Mouse (Mus musculus) layer of hippocampus, adult 18-20 months (tissue): ENCODE results near the gene Atp10a. TPM values are rescaled to one million over a fixed set of nuclear protein-coding genes. Genes with fewer than 3 reads are reported as not detected.

Experiments
- DNase-seq, 2 experiments: peaks; one replicate each; pipeline ENCODE4 v3.0.0; 2022; ENCODE audit warnings: low spot score in 2 of 2
- long read RNA-seq: library from polyadenylated mRNA; stranded (forward); transcript quantifications from one replicate; pipeline ENCODE4 v2.0.0, GENCODE M21; 2021
- total RNA-seq, 2 experiments: library from RNA; stranded (reverse); gene quantifications; 2 replicates each; pipeline ENCODE4 v1.2.3; 2021

Gene Atp10a
- 1 to 10 TPM; 6.0 to 7.2 TPM for total RNA-seq
- long read RNA-seq, full-length matches to known transcripts, result 7 of 9 reads
- long read RNA-seq, partial matches to known transcripts, result 1 of 9 reads
- long read RNA-seq, other reads (novel, unspliced or antisense), result 1 of 9 reads

GRCm38 (mm10) chr7:58655866-58656265 lies at the start of gene Atp10a:
Atp10a (plus strand) TSS chr7:58656166.
- DNase-seq, result no peak

DNA sequence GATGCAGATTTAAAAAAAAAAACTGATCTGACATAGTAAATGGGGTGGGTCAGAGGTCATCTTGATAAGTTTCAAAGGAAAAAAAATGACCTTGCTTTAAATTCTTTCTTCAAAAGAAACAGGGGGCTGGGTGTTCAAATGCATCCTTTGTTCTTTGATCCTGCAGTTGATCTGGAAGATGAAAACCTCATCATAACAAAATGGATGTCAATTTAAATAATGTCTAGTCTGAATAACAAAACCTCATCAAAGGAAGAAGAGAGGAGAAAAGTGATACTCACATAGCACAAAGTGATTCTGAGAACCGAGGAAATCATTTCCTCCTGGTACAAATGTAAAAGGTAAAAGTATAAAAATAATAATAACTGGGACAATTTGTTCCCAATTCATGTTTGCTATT lies 37.9 kb upstream of the Atp10a start:
- no peak for DNase-seq

DNA sequence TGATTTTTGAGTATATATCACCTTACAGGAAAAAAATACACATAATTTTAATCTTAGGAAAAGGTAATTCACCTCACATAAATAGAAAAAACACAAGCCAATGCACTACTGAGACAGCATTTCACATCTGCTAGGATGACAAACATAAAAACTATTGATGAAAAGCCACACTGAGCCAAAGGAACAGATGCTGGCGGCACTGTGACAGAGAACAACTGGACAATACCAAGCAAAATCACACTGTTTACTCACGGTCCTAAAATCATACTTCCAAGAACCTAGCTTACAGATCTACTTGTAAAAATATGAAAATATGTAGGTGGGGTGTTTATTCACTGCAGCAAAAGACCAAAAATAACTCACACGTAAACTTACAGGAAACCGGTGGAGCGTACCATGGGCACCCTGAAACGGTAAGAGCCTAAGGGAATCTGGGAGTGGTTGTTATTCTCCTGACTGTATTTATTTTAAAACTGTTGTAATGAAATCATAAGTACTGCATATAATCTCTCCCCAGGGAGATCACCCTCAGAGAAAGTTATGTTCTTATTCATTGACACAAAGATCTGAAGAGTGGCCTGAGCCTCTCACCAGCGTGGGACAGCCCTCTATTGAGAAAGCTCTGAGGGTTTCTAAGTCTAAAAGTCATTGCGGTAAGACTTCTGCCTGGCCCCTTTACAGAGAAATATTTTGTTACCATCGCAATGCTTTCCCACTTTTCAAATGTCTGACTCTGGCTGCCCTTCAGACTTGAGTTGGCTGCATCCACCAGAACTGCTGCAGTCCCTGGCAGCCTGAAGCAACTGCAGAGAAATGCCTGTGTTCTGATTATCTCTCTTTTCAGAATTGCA lies 29.4 kb upstream of the Atp10a start:
- peak in 1 of 2 experiments; percentile 12 for DNase-seq

GRCm38 (mm10) chr7:58627381-58627780 lies 28.6 kb upstream of the Atp10a start:
- no peak for DNase-seq

DNA sequence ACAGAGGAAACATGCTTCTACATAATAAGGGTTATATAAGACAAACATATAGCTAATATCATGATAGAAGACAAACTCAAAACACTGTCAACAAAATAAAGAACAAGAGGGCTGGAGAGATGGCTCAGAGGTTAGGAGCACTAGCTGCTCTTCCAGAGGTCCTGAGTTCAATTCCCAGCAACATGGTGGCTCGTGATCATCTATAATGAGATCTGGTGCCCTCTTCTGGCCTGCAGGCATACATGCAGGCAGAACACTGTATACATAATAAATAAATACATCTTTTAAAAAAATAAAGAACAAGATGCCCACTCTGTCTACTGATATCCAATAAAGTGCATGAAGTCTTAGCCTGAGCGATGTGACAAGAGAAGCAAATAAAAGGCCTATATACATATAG lies 26.7 kb upstream of the Atp10a start:
- no peak for DNase-seq

DNA sequence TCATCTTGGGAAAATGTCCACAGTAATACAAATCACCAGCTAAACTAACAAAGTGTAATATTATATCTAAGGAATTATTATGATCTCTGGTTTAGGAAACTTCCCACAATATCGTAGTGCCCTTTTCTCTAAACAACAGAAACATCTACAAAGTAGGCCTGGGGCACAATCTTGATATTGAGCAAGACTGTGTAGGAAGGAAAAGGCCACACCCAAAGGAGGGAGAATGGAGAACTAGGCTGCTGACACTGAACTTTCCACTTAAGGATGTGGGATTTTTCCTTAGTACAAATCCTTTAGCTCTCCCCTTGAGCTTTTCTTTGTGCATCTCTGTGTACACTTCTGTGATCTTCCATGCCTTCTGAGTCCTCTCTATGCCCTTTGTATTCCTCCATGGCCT lies 22.3 kb upstream of the Atp10a start:
- no peak for DNase-seq

- DNase-seq, result peak in 1 of 2 experiments; percentile 6
Measured at GRCm38 (mm10) chr7:58639676-58640075, 16.3 kb upstream of the Atp10a start.

DNA sequence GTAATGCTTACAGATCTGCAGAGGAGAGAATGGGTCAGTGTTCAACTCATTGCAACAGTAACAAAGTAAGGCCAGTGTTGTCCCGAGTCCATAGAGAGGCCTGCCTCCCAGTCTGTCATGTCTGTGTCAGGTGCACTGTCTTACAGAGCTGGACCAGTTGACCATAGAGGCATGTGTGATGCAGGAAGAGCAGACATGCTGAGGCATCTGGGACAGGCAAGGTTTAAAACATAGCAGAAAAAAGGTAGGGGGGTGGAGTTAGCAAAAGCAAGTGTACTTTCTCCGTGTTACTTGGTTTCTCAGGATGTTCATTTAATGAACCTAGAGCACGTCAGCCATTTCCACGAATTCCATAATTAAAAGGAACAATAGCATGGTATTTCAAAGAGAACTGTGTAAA lies 15.5 kb upstream of the Atp10a start:
- DNase-seq, result no peak

- DNase-seq, result no peak
Measured at GRCm38 (mm10) chr7:58641916-58642315, 14.1 kb upstream of the Atp10a start.

DNA sequence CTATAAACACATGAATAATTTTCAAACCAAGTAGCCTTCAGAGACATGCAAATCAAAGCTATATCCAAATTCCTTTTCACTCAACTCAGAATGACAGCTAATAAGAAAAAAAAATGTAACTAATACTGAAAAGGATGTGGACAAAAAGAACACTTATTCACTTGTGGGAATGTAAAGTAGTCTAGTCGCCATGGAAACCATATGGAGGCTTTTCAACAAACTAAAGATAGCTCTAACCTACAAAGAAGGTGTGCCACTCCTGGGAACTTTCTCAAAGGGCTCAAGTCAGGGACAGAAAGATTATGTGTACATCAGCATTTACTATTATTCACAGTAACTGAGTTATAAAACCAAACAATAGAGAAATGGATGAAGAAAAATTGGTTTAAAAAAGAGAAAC lies 8.6 kb upstream of the Atp10a start:
- DNase-seq, result no peak

DNA sequence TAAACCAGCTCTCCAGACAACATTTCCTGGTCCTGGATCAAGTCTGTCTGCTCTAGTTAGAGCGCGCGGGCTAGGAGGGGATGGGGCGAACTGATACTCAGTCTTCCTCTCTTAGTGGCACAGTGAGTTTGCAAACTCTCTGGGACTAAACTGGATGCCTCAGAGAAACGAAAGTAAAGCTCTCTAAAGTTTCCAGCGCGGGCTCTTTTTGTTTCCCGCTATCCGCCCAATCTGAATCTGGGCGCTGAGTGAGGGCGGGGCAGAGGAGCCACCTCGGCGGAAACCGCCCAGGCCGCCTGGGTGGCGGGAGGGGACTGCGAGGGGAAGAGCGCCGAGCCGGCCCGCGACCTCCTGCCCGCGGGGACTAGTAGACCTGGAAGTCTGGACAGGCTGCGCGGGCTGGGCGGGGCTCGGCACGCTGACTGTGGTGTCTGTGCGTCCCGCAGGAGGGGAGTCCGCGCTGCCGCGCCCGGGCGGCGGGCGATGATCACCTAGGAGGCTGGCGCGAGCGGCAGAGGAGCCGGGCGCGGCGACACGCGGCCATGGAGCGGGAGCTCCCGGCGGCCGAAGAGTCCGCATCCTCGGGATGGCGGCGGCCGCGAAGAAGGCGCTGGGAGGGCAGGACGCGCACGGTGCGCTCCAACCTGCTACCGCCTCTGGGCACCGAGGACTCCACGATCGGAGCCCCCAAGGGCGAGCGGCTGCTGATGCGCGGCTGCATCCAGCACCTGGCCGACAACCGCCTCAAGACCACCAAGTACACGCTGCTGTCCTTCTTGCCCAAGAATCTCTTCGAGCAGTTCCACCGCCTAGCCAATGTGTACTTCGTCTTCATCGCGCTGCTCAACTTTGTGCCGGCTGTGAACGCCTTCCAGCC lies 2.2 kb downstream of the Atp10a start:
- peak in 1 of 2 experiments; percentile 4 for DNase-seq

- no peak for DNase-seq
Measured at GRCm38 (mm10) chr7:58658790-58659405, 2.9 kb downstream of the Atp10a start.

GRCm38 (mm10) chr7:58660046-58660445 lies 4.1 kb downstream of the Atp10a start:
- DNase-seq, result no peak

DNA sequence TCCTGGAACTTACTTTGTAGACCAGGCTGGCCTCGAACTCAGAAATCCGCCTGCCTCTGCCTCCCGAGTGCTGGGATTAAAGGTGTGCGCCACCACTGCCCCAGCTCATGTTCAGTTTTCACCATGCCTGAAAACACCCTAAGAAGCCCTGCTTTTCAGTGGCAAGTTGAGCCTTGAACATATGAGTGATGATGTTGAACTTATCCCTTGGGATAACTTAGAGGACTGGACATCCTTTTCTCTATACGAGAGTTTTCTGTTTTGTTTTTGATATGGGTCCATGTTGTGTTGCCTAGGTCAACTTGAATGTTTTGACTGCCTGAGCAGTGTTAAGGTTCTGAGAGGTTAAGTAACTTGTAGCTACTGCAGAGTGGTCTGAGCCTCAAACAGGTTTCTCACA lies 4.7 kb downstream of the Atp10a start:
- DNase-seq, result no peak

DNA sequence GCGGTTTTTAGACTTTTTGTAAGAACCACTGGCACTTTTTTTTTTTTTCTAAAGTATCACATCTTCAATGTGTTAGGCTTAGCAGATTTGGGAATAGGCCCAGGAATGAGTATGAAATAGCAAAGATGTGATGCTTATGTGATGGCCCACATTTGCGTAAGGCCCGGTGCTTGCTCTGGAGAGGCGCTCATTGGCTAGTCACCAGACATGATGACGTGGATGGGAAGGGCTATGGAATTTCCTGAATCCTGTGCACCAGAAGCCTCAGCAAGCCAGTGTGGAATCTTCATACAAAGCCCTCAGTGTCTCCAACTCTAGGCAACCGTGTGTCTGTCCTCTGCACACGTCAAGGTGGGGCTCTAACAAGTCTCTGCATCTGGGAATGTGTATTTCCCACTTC lies 5.1 kb downstream of the Atp10a start:
- DNase-seq, result no peak

DNA sequence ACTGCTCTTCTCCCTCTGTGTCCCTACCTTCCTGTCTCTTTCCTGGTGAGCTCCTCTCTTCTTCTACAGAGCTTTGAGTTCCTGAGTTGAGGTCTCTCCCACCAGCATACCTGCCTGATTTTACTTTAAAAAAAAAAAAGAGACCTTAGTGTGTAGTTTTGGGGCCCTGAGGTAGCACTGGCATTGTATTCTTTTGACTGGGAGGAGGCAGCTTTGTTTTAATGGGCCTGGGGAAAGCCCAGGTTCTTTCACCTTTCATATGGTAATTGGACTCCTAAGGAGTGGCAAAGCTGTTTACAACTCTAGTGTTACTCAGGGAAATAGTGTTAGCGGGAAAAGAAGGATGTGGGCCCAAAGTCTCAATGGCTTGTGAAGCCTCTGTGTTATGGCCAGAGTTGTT lies 12.7 kb downstream of the Atp10a start:
- DNase-seq, result no peak

GRCm38 (mm10) chr7:58676075-58676474 lies 20.1 kb downstream of the Atp10a start:
- DNase-seq, result no peak

DNA sequence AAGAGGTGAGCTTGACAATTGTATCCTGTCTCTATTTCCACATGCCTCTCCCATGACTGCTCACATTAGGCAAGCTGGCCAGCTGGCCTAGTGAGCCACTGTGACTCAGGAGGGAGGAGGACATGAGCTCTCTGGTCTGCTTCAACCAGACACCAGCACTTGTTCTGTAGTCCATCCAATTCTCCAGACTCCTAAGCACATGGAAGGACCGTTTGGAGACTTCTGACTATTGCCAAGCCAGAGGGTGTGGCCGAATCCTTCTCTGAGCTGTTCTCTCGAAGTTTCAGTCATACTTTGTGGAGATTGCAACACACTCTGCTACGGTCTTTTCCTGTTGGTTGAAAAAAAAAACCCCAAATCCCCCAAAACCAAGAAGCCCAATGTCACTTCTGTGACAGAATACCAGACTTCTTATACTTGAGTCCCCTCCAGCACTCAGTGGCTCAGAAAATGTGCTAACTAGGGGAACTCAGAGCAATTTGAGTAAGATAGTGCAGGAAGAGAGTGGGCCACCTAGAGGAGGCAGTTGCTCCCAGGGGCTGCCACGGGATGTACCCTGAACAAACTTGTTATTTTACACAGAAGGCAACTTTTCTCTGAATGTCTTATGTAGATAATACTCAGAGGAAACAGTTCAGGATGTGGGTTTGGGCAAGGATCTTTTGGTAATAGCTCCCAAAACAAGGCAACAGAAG lies 21.3 kb downstream of the Atp10a start:
- DNase-seq, result no peak

DNA sequence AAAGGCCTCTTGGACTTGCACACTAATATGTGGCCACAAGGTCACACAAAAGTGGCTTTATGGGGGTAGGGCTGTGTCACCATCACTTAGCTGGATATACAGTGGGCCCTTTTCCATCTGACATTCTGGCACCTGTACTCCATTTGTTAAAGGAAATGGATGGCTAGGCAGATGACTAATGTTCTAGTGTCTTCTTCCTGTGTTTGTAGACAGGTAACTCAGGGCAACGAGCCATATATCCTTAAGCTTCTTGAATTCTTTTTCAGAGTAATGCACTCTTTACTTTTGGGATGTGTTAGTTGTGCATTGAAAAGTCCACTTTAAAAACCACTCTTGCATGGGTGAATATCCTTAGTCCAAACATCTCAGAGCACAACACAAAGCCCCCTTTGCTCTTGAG lies 30.0 kb downstream of the Atp10a start:
- DNase-seq, result no peak

GRCm38 (mm10) chr7:58686573-58686972 lies 30.6 kb downstream of the Atp10a start:
- no peak for DNase-seq

DNA sequence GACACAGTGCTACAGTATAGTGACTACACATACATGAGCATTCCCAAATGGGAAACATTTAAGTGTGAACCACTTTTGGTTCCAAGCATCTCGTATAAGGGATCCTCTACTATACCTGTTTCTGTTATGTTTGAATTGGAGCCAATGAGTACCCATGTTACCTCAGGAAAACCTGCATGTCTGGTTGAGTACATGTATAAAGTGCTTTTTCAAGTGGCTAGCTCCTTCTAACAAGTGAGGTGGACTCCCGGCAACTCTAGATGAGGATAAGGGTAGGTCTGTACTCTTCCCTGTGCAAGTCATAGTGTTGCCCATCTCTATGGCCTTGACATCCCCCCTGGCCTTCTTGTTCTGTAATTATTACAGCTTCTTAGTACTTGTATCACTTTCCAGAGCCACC lies 31.0 kb downstream of the Atp10a start:
- DNase-seq, result no peak
